35 mouse cellular contexts compared by ENCODE assay signal in genomic region chr8:92272726-92273125, GRCm38 (mm10).
"Had no signal": no experiment of that assay in that cellular context is flagged by ENCODE, and none has a peak within 500 bp of the region (broad histone marks: within the 10 kb centered on the region; RNA-seq: fewer than 3 reads in every experiment).

No protein-coding gene starts in this region.

- H3K27ac ChIP-seq: heart, embryonic 10.5 days; heart, embryonic 13.5 days; heart, embryonic 15.5 days; hindbrain, embryonic 10.5 days; hindbrain, embryonic 12.5 days; hindbrain, embryonic 13.5 days; hindbrain, embryonic 14.5 days; hindbrain, embryonic 15.5 days; hindbrain, postnatal 0 days; intestine, embryonic 15.5 days; kidney, embryonic 15.5 days; kidney, postnatal 0 days; layer of hippocampus, adult 2 months had no signal

- DNase-seq: heart, postnatal 10 days; heart, postnatal 14 days; heart, postnatal 36 days; heart, postnatal 4 days; kidney, adult 11 months; kidney, adult 18-20 months; kidney, adult 2 months; kidney, adult 8-10 months; kidney, adult 9 months; kidney, postnatal 10 days; kidney, postnatal 14 days; kidney, postnatal 25 days; kidney, postnatal 36 days; kidney, postnatal 4 days; layer of hippocampus, adult 9-11 months; layer of hippocampus, postnatal 36 days had no signal

- H3K4me1 ChIP-seq: heart, embryonic 10.5 days; heart, embryonic 12.5 days; heart, embryonic 13.5 days; heart, embryonic 15.5 days; hindbrain, embryonic 12.5 days; hindbrain, embryonic 13.5 days; hindbrain, embryonic 15.5 days; intestine, embryonic 15.5 days; kidney, embryonic 15.5 days had no signal

- H3K36me3 ChIP-seq: heart, embryonic 10.5 days; heart, embryonic 12.5 days; heart, embryonic 13.5 days; heart, embryonic 15.5 days; hindbrain, embryonic 10.5 days; hindbrain, embryonic 12.5 days; hindbrain, embryonic 13.5 days; hindbrain, embryonic 15.5 days; intestine, embryonic 15.5 days; kidney, embryonic 15.5 days had no signal

- H3K9ac ChIP-seq: heart, embryonic 12.5 days; heart, embryonic 13.5 days; heart, embryonic 15.5 days; hindbrain, embryonic 12.5 days; hindbrain, embryonic 13.5 days; hindbrain, embryonic 14.5 days; hindbrain, embryonic 15.5 days; intestine, embryonic 15.5 days; kidney, embryonic 15.5 days had no signal

- H3K4me2 ChIP-seq: heart, embryonic 11.5 days; heart, embryonic 12.5 days; heart, embryonic 13.5 days; heart, embryonic 15.5 days; hindbrain, embryonic 12.5 days; hindbrain, embryonic 13.5 days; hindbrain, embryonic 14.5 days; hindbrain, embryonic 15.5 days; intestine, embryonic 15.5 days; kidney, embryonic 15.5 days had no signal

- H3K27me3 ChIP-seq: heart, embryonic 12.5 days; heart, embryonic 13.5 days; heart, embryonic 15.5 days; hindbrain, embryonic 12.5 days; hindbrain, embryonic 13.5 days; hindbrain, embryonic 15.5 days; intestine, embryonic 15.5 days; kidney, embryonic 15.5 days had no signal

- ATAC-seq: hindbrain, embryonic 16.5 days; hindbrain, postnatal 0 days; inflammation-experienced regulatory T-cells, adult 6 months; intestine, embryonic 15.5 days; intestine, embryonic 16.5 days; intestine, postnatal 0 days had no signal

- H3K9me3 ChIP-seq: heart, embryonic 10.5 days had no signal

- H3K4me3 ChIP-seq: heart, embryonic 10.5 days; heart, embryonic 12.5 days; heart, embryonic 13.5 days; heart, embryonic 15.5 days; hindbrain, embryonic 10.5 days; hindbrain, embryonic 12.5 days; hindbrain, embryonic 13.5 days; hindbrain, embryonic 15.5 days; intestine, embryonic 15.5 days; kidney, embryonic 15.5 days; layer of hippocampus, adult 2 months had no signal
